Mouse (Mus musculus): ENCODE measurements at regions not wholly inside any gene's neighbourhood (a gene's known extent, or its start where the extent isn't known, plus 50 kb on each side); places are given as distances from the start of the nearest gene placed in this dataset.

GRCm38 (mm10) chr14:68973636-68974101 lies 320.4 kb downstream of the Synb start:
- intact Hi-C loops (cut with DNase I): no loop called here

DNA sequence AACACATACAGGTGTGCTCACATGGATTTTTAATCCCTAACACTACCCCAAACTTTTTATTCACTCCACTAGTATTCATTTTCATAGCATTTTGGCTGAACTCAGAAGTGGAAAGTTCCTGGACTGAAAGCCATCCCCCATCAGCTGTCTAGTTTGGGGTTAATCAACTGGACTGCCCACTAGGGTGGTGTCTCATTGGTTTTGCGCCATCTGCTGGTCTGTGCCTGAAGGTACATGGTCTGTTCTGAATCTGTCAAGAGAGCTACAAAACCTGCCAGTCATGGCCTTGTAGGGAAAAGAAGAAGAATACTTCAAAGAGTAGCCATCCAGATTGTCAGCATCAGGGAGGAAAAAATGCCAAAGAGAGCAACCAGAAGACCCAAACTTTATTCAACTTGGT lies 327.3 kb downstream of the Synb start:
- intact Hi-C loops (cut with DNase I): loop anchor here (2.0 kb wide), 1 partner anchor 232 kb away; no protein-coding TSS in a partner anchor

- intact Hi-C loops (cut with DNase I): no loop called here
Observed at GRCm38 (mm10) chr14:68954577-68955460, 339.3 kb downstream of the Synb start.

DNA sequence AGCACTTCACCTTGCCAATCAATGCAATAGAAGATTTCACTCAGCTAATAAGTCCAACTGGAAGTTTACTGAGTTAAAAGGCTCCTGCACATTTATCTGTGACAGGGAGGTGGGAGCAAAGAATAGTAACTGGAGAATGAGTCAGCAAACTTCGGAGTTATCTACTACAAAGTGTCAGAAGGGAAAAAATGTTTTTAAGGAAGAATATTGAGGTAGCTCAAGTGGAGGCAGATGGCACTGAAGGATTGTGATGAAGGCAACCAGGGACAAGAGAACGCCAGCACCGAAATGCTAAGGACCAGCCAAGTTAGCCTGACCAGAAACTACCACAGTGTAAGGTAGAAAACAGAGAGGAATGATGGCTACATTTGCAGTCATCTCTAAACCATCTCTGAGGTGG lies 348.2 kb downstream of the Synb start:
- intact Hi-C loops (cut with DNase I): no loop called here

DNA sequence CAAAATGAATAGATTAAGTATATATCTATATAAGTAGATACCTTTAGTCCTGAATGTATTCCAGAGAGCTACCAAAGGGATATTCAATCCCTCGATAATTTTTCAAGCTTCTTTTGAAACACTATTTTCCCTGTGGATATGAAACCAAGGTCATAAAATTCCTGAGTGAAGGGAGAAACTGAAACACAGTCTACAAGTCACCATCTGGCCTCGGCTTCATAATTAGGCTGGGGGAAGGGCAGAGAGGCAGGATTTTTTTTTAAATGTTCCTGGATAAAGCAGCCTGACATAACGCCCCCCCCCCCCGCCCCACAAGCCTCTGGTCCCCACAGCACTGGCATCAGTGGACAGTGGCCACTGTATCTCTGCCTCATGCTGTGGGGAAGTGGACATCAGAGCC lies 348.7 kb downstream of the Synb start:
- intact Hi-C loops (cut with DNase I): no loop called here

DNA sequence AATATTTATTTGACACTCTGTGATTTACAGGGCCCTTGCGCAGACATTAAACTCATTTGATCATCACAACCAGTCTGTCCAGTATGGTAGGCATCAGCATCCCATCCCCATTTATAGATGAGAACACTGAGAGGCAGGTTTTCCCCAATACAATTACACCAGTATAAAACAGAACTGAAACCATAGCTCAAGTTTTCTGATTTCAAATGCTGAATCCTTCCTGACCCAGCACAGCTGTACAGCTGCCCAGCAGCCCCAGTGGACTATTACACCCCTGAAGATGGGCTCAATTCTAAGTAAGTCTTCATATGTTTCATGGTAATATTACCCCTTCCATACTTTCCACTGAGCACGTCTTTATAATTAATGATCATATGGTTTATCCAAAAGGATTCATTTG lies 352.3 kb downstream of the Synb start:
- intact Hi-C loops (cut with DNase I): no loop called here

GRCm38 (mm10) chr14:68941132-68941690 lies 352.9 kb downstream of the Synb start:
- intact Hi-C loops (cut with DNase I): no loop called here

DNA sequence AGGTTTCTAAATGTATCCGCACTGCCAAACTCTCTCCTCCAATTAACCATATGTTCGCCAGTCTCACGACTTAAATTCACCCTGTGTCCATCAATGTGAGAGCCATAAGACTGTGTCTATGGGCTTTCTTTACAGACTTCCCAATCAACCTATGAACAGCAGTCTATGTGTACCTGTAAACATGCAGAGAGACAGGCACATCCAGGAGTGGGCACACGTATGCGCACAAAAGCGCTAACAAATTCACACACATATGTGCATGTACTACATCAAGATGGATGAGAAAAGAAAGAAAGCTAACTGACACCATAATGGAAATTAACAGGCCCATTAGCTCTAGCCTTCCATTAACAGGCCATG lies 358.8 kb downstream of the Synb start:
- intact Hi-C loops (cut with DNase I): no loop called here

DNA sequence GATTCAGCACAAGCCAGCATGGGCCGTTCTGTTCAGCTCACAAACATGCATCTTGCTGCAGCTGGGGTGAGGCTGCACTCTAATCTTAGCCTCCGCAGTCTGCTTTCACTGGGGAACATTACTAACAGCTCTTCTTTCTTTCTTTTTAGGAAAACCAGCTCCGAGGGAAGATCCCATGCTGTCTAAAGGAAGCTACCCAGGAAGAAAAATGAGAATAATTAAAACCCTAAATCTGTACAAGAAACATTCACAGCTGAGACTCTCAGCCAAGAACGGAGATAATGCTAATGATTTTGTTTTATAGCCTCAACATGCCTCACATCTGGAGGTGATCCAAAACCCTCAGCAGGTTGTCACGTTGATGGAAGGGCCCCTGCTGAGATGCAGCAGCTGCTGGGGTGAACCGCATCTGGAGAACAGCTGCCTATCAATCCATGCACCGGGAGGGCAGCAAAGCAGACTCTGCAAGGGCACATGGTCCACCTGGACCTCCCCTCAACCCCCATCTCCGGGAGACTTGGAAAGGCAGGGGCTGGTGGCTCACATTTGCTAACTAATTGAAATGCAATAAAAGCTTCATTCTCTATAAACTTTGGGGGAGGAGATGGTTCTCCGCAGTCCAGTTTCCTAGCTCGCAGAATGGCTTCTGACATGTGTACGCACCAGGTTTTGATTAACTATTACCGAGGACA lies 359.3 kb downstream of the Synb start:
- intact Hi-C loops (cut with DNase I): no loop called here

GRCm38 (mm10) chr14:68927814-68928213 lies 366.3 kb downstream of the Synb start:
- intact Hi-C loops (cut with DNase I): no loop called here

- intact Hi-C loops (cut with DNase I): no loop called here
Observed at GRCm38 (mm10) chr14:68923054-68923453, 371.0 kb downstream of the Synb start.

GRCm38 (mm10) chr14:68922035-68922434 lies 372.1 kb downstream of the Synb start:
- intact Hi-C loops (cut with DNase I): no loop called here

DNA sequence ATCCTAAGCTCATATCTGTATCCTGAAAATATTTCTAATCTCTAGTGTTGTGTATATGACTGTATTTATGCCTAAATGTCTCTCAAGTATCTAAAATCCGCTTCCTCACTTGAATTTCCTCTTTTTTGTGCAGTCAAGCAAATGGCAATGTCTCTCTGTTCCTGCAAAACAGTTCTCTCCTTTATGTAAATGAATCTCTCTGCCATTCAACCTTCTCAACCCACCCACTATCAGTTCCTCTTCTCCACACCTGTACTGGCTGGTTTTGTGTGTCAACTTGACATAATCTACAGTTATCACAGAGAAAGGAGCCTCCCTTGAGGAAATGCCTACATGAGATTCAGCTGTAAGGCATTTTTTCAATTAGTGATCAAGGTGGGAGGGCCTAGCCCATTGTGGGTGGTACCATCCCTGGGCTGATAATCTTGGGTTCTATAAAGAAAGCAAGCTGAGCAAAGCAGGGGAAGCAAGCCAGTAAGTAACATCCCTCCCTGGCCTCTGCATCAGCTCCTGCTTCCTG lies 375.5 kb downstream of the Synb start:
- intact Hi-C loops (cut with DNase I): no loop called here

DNA sequence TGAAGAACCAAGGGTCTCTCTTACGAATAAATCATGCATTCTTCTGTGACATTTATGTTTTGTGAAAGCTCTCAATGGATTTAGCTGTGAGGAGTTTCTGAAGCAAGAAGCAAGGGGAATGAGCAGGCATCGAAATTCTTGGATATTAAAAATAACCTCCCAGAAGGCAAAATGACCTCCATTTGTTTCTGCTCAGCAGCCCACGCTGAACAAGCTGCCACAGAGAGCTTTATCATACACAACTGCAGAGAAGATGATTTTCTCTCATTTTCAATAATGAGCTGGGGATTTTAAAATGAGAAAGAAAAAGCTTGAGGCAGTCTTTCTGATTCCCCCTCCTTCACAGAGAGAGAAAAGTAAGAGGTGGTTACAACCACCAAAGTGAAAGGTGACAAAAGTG lies 394.2 kb downstream of the Synb start:
- intact Hi-C loops (cut with DNase I): no loop called here

- intact Hi-C loops (cut with DNase I): no loop called here
Observed at GRCm38 (mm10) chr14:68877171-68877570, 416.9 kb downstream of the Synb start.

GRCm38 (mm10) chr14:68861071-68861470 lies 433.0 kb downstream of the Synb start:
- intact Hi-C loops (cut with DNase I): no loop called here

- intact Hi-C loops (cut with DNase I): no loop called here
Observed at GRCm38 (mm10) chr14:68857948-68858347, 436.2 kb downstream of the Synb start.

DNA sequence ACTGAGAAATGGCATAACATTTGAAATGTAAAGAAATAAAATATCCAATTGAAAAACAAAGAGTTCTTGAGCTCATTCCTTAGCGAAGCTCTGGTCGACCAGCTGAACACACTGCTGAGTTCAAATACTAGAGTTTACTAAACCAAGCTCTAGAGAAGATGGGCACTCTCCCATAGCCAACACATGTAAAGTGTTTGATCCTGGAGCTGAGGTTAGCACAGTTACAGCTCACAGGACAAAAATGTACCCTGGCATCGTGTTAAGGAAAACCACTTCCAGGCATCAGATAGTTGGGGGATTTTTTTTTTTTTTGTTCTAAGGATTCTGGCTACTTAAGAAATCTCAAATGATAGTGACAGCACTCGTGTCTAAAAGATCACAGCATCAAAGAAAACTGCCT lies 445.6 kb downstream of the Synb start:
- intact Hi-C loops (cut with DNase I): no loop called here

DNA sequence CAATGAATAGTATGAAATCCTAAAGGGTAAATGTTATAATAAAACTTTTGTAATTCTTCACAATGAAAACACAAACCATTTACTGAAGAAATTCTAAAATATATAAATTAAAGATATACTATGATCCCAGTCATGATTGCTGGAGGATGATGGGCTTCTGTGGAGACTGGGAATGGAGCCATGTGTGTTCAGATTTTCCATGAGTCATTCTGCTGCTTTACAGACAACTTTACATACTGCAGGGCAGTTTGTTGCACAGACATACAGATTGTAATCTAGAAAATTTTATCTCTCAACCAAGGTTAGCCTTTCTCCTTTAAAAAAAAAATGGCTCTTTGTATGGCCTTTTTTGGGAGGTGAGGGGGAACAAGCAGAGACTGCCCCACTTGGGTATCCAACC lies 446.5 kb downstream of the Synb start:
- intact Hi-C loops (cut with DNase I): no loop called here

GRCm38 (mm10) chr14:68820241-68820640 lies 473.9 kb downstream of the Synb start:
- intact Hi-C loops (cut with DNase I): no loop called here

DNA sequence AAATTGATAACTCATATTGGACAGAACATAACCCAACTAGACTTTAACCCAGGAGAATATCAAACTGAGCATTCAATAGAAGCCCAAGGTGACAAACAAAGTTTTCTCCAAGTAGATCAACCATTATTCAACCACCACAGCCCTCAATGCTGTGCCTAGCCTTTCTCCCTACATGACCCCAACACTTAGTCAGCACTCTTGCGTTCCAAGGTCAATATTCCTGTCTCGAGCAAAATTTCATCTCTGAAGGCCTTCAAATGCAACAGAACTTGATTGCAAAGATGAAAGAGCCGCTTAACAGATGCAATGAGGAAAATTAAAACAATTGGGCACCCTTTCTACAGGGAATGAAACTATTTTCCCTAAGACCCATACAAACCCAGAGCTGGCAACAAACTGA lies 485.1 kb downstream of the Synb start:
- intact Hi-C loops (cut with DNase I): no loop called here

- intact Hi-C loops (cut with DNase I): no loop called here
Observed at GRCm38 (mm10) chr14:68807918-68808317, 486.2 kb downstream of the Synb start.

Measured in adrenal gland (tissue).